Mouse (Mus musculus): Measurements from ENCODE around the gene Nasp.
"Not testable (repeated sequence)": the region's sequence is repeated elsewhere in the genome, so short reads cannot be mapped to it uniquely, and the experiment has no call there.

The Nasp gene

DNA sequence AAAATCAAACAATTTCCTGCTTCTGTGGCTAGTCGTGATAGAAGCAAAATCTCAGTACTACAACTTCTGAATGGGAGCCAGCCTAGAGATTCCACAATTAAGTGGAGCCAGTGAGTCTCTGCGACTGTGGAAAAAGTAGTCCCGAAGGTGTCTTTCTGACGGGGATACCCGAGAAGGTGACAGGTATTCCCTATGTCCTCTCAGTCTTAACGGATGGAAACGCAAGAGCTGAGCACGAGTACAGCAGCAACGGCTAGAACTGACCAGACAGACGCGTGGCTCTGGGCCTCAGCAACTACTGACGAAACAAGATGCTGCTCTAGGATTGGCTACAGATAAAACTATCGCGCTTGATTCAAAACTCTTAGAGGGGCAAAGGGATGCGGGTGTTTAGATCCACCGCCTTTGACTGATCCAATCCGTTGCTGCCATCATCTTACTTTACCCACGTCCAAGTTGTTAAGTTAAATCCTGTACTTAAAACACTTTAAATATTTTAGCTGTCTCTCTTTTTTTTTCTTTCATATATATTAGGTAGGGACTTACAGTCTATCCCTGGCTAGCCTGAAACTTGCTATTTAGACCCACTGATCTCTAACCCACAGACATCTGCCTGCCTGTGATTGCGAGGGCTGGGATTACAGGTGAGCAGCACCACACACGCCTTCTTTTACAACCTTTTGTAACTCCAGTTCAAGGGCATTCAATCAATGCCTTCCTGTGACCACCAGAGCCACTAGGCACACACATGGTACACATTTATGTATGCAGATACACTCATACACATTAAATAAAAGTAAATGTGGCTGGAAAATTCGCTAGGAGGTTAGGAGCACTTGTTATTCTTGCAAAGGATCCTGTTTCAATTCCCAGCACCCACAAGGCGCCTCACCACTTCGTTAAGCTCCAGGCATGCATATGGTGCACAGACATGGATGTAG, at the start of gene Nasp:
Nasp (minus strand) TSS at position 220 of the 941 bp plus-strand sequence.
- peak; percentile 84 for DNase-seq

DNA sequence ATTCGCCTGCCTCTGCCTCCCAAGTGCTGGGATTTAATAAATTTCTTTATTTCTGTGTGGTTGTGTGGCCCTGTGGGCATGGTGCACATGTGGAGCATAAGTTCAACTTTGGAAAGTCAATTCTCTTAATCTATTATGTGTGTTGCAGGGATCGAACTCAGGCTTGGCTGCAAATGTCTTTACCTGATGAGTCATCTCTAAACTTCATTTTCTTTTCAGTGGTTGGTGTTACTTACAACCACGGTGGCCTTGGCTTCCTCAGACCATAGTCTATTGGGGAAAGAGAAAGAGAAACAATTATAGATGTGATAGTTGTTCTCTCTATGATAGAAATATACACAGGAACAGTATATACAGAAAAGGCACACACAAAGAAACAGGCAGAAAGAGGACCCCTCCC, 48.3 kb upstream of the Nasp start:
- no peak for DNase-seq

DNA sequence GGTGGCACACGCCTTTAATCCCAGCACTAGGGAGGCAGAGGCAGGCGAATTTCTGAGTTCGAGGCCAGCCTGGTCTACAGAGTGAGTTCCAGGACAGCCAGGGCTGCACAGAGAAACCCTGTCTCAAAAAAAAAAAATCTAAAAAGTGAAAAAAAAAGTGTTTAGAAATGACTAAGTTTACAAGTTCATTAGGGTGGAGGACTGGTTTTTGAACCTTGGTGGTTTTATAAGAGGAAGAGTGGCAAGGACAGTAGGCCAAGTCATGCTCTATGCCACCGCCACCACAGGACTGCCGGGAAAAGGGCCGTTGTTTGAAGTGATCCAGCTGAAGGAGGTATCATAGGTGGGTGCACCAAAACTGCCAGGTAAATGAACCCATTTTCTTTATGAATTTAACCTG, 47.0 kb upstream of the Nasp start:
- not testable (repeated sequence) for DNase-seq

DNA sequence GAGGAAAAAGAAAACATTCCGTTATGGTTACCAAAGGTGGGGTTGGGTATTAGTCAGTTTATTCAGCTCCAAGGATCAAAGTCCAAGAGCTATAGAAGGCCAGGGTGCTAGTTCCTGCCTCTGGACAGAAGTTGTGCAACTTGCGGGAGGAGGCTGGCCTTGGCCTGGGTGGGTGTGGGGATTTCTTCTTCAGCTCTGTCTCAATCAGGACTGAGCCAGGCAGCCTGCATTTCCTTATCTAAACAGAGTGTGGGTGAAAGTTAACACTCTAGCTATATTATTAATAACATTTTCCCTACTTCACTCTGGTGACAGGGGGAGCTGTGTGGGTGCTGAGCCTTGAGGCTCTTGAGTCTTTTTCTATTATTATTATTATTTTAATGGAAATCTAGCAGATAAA, 45.0 kb upstream of the Nasp start:
- no peak for DNase-seq

DNA sequence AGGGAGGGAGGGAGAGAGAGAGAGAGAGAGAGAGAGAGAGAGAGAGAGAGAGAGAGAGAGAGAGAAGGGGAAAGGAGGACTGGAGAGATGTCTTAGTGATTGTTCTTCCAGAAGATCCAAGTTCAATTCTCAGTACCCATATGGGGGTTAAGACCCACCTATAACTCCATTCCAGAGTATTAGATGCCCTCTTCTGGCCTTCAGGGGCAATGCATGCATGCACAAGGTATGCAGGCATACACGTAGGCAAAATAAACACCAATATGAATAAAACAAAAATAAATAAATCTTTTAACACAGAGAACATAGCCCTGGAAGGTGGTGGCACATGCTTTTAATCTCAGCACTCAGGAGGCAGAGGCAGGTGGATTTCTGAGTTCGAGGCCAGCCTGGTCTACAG, 41.5 kb upstream of the Nasp start:
- DNase-seq: no peak

DNA sequence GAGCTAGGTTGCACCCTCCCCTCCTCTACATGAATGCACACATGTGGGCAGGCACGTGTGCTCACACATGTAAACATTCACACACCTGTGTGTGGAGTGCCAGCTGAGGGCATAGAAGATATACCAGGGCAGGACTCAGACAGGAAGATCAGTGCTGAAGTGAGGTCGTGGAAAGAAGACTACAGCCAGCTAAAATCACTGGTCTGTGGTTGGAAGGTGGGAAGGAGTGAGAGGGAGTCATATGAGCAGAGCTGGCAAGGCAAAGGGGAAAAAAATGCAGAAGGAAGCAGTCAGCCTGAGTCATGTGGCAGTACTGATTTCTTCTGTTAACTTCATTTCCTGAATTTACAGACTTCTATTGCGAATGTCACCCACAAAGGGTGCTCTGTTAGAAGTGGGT, 40.4 kb upstream of the Nasp start:
- DNase-seq: no peak

DNA sequence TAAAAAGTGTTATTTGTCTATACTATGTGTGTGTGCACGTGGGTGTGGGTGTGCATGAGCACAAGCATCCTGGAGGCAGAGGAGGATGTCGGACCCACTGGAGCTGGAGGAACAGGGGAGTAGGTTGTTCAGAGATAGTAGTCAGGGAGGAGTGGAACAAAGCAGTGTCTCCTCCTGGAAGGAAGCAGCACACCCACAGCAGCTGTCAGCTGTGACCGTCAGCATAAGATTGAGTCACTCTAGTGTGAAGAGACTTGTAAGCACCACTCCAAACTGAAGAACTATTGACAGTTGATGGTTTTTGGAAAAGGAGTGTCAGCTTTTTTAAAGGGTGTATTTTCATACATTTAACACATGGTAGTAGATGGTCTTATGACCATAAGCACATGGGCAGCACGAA, 38.9 kb upstream of the Nasp start:
- no peak for DNase-seq

DNA sequence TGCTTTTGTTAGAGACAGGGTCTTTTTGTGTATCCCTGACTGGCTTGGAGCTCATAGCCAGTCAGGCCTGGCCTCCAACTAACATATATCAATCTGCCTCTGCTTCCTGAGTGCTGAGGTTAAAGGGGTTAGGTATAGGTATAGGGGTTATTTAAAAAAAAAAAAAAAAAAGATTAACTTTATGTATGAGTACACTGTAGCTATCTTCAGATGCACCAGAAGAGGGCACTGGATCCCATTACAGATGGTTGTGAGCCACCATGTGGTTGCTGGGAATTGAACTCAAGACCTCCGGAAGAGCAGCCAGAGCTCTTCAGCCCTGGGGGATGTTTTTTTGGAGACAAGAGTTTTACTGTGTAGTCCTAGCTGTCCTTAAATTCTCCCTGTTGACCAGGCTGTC, 34.3 kb upstream of the Nasp start:
- no peak for DNase-seq

DNA sequence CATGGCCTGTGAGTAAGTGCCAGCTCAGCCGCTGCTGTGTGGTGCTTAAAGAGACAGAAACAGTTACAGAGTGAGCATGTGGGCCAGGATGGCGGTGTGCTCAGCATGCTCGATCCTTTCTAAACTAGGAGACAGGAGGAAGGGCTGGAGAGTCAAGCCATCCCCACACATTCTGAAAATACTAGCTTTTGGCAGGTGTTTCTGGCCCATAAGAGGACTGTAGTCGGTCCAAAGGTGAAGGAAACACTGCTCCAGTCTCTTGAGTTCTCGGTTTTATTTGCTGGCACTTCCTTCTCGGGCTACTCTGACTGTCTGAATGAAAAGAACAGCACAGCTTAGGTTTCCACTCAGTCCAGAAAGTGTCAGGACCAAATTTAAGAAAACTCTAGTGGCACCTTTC, 33.1 kb upstream of the Nasp start:
- DNase-seq: no peak

DNA sequence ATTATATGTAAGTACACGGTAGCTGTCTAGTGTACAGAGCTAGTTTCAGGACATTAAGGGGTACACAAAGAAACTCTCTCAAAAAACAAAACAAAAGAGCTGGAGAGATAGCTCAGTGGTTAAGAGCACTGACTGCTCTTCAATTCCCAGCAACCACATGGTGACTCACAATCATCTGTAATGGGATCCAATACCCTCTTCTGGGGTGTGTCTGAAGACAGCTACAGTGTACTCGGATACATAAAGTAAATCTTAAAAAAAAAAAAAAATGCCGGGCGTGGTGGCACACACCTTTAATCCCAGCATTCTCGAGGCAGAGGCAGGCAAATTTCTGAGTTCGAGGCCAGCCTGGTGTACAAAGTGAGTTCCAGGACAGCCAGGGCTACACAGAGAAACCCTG, 32.2 kb upstream of the Nasp start:
- DNase-seq: not testable (repeated sequence)

DNA sequence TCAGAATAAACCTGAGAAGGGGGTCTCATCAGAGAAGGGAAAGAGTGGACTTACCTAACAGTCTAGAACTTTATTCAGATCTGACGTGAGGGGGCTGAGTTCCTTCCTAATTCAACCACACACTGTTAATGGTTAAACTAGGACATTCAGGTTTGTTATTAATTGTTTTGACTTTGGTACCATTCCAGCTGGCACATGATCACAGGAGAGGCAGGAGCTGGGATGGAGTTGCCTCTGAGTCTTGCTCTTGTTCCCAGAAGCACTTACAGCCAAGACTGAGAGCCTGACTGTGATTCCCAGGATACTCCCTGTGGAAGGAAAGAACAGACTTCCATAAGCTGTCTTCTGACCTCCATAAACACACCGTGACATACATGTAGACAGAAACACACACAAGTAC, 31.7 kb upstream of the Nasp start:
- DNase-seq: no peak

DNA sequence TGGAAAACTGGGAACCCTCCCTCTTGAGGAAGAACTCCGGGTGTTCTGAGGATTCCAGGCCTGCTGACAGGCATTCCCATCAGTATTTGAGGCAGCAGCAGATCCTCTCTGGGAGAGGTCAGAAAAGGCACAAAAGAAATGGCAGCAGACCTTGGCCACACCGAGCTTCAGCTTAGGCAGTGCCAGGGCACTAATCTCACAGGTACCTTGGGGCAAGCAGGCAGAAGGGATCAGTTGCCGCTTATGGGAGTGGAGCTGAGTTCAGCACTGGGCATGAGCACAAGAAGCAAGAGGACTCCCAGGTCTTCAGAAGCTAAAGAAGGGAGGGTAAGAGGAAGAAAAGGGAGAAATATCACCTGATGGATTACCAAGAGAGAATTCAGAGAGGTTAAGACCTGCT, 30.2 kb upstream of the Nasp start:
- DNase-seq: no peak

DNA sequence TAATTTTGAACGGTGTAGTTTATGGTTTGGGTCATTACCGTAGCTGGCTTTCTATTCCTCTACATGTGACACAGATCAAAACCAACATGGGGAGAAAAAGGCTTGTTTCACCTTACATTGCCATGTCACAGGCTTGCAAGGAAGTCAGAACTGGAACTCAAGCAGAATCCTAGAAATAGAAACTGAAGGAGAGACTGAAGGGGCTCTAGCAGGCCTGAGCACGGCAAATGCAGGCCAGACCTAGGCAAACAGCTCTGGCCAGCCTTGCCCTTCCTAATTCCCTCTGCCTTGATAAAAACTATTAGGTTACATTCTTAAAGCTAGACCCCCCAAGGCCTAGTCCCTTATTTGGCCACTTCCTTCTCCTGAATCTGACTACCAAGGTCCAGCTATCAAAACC, 27.9 kb upstream of the Nasp start:
- DNase-seq: no peak

DNA sequence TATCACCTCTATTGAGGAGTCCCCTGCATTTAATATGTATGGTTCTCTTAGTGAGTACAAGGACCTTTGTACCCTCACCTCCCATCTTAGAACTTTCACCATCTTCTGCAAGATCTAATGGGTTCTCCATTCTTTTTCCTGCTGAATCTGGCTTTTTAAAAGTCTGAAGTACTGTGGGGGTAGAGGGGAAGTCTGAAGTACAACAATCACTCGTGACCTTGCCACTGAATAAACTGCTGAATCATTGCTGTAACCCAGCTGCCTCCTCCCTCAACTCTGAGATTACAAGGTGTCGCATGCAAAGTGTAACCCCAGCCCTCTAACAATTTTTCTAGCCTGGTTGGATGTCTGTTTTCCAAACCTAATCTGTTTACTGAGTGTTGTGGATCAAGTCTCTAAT, 27.4 kb upstream of the Nasp start:
- no peak for DNase-seq

DNA sequence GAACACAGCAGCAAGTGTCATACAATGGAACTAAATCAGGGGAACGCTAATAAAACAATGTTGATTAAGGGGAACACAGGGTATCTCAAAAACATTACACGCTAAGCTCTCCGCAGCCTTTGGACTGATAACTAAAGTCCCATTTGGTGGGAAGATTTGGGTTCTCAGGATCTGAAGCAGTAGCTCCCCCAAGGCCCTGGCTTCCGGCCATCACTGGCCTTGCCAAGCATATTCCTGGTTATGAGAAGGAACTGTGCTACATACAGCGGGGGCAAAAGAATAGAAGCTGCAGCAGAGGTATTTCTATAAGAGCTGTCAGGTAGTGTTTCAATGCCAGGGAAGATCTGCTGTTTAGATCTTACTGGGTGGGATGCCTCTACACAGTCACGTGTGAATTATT, 25.5 kb upstream of the Nasp start:
- DNase-seq: no peak

DNA sequence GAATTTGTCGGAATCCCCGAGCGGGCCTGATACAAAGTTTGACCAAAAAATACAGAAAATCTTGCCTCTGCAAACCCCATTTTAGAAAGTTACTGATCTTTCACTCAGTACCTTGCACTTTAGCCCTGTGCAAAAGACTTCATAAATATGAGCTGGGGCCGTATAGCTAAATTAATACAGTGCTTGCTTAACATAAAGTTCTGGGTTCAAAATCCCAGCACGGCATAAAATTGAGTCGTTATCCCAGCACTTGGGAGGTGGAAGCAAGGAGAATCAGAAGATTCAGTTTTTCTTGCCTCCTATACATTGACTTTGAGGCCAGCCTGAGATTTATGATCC, 24.0 kb upstream of the Nasp start:
- DNase-seq: no peak

DNA sequence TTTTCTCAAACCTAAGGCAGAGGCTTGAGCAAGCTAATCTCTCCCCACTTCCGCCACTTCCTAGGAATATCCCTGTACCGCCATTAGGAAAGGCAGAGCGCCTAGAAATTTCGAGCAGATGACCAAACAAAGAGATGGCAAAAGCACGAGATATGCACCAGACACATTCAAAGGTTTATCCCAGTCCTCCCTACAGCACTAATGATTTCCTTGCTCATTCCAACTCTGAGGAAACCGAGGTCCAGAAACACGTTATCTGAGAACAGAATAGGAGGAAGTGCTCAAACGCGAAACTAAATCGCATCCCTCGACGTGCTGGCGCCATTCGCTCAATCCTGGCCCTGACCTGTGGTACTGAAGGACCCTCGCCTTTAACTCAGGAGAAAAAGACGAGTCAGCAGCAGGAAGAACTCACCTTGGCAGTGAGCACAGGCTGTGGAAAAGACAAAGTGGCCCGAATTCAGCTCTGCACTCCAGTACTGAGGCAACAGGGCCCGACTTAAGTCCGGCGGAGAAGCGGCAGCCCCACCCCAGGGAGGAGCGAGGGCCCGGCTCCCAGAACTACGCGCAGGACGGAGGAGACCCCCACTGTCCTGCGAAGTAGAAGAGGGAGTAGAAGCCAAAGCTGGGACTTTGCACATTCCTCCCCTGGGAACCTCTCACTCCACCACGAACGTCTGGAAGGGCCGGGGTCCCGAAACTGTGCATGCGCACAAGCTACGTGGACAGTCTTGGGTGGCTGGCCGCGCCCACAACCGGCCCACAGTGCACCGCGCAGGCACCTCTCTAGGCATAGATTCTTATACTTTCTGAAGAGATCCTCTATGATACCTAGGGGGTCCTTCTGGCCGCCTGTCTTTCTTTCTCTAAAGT, 23.4 kb upstream of the Nasp start, which contains the start of gene Akr1a1:
Akr1a1 (minus strand) TSS at position 757 of the 873 bp plus-strand sequence.
- DNase-seq: peak; percentile 93

DNA sequence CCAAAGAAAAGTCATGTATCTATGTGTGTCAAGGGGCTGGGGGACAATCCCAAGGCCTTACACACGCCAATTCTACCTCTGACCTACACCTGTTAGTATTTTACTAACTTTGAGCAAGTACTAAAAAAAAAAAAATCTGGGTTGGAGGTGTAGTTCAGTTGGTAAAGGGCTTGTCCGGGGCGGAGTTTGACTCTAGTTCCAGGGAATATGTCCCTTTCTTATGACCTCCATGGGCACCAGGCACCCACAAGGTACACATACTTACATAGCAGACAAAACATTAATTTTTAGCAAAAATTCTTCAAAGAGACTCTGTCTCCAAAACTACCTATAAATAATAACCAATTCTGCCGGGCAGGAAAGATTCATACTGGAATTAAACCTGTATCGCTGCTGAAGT, 22.6 kb upstream of the Nasp start:
- DNase-seq: no peak

DNA sequence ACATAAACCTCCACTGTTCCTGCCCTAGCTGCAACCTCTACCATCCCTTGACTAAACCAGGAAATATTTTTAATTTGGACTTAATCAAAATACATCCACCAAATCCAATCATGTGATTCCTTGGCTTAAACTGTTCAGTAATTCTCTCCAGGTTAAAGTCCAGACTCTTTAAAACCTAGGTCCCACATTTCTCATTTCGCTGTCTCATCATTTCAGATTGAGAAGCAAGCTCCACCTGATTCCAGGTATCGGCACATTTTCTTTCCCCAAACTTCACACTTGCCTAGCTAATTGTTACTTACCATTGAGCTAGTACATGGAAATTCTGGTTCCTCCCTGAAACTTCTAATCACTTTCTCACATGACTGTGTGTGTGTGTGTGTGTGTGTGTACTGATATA, 21.7 kb upstream of the Nasp start:
- no peak for DNase-seq

DNA sequence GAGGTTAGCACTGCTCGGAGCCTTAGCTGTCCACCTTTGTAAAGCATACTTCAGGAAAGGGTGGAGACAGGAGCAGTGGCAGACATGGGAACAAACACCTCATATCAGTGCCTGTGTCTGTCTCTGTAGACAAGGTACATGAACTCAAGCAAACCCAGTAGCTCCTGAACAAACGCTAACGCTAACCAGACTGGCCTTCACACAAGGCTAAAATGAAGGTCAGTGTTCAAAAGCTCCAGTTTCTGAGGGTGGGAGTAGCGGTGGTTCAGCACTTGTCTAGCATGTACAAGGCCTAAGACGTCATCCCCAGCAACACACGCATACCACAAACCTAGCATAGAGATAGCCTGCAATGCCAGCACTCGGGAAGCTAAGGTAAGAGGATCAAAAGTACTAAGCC, 17.9 kb upstream of the Nasp start:
- DNase-seq: no peak

DNA sequence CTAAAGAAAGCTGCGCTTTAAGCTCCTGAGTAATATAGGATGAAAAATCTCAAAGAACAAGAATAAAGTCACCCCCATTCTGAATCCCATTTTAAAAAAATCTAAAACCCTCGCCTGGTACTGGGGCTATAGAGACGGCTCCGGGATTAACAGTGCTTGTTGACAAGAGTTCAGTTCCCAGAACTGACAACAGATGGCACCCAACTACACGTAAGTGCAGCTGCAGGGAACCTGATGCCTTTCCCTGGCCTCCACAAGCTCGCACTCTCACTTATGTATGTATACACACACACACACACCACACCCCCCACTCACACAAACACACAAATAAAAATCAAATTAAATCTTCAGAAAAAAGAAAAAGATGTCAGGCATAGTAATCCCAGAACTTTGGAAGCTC, 16.6 kb upstream of the Nasp start:
- no peak for DNase-seq

DNA sequence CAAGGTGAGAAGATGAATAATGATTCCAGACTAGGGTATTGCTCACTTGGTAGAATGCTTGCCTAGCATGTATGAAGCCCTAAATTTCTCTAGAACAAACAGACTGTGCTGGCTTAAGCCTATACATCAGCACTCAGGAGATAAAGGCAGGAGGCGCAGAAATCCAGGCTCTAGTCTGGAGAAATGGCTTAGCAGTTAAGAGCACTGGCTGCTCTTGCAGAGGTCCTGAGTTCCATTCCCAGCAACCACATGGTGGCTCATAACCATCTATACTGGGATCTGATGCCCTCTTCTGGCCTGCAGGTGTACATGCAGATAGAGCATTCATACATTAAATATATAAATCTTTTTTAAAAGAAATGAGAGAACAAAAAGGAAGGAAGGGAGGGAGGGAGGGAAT, 14.3 kb upstream of the Nasp start:
- DNase-seq: no peak

DNA sequence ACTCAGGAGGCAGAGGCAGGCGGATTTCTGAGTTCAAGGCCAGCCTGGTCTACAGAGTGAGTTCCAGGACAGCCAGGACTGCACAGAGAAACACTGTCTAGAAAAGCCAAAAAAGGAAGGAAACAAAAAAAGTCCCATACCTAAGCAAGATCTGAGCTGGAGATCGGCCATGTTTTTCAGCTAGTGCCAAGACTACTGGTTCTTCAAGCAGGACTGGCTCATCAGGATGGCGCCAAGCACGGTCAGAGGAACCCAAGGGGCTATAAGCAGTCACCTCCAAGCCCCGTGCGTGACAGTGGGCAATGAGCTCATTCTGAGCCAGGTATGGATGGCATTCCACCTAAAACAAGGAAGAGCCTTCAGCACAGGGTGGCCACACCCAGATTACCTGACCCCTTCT, 11.1 kb upstream of the Nasp start:
- no peak for DNase-seq

DNA sequence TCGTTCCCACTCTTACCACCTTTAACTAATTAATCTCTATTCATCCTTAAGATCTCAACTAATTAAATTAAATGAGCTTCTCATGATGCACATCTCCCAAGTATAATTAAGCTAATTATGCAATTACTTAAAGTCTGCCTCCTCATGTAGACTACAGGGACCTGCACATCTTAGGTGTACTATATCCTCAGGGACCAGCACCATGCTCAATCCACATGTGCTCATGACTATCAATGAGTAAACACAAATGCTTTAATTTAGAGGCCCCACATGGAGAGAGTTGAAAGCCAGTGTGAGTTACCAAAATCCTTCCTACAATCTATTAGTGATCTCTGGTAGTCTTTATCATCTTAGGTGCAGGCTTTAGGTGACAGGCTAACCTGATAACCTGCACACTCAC, 7.5 kb upstream of the Nasp start:
- no peak for DNase-seq

Measured in right cerebral cortex, postnatal 25 days (tissue).